Mouse (Mus musculus) ES-CJ7 (cell line): ENCODE measurements at regions not wholly inside any gene's neighbourhood (a gene's known extent, or its start where the extent isn't known, plus 50 kb on each side); places are given as distances from the start of the nearest gene placed in this dataset.
A peak's percentile ranks its signal among the peaks of the same experiment; 100 is the strongest.

Experiments used
- DNase-seq: peaks from one replicate; pipeline ENCODE4 v3.0.0; 2011; ENCODE audit warnings: low read depth, low spot score

DNA sequence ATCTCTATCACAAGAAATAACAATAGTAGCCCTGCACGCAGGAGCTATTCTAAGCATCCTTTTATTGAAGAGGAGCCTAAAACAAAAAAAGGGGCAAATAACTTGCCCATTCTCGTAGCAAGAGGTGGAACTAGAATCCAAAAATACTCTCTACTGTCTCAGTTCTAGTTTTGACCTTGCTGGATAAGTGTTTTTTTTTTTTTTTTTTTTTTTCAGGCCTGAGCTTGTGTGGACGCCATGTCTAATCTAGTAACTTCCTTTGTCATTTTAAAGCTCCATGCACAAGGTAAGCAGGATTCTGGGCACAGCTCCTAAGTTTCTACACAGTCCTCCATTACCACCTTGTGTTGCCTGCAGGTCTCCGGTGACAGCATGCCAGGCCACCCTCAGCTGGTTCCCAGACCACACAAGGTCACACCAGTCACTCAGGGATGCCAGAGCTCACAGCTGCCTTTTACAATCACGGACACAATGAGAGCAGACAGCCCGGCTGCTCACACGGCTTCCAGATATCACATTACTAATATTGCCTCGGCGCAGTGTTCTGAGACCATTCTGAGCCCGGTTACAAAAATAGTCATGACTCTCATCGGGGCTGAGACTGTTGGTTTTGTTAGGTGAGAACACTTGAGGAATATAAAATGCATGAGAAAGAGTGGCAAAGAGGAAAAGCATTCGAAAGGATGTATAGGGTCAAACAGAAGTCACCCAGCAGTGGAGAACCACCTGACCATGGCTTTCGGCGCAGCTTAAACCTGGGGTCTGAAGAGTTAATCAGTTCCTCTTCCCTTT, 124.7 kb upstream of the Tank start:
- DNase-seq = no peak

- DNase-seq = no peak
These were observed 125.8 kb upstream of the Tank start for GRCm38 (mm10) chr2:61452581-61452980.

DNA sequence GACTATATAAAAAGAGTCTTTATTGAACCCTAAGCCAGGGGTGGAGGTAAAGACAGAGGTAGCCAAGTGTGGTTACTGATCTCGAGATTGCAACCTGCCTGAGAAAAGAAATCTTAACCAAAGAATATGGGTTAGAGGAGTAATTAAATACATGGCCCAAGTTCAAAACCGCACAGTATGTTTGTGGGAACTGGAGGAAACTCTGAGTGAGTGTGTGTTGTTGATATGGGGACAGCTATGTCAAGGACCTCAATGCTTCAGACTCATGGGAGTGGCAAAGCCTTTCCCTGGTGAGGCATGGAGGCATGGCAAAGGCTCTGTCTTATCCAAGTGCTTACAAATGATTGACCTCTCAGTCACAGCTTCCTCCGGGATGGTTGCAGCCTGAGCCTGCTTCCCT, 127.7 kb upstream of the Tank start:
- DNase-seq = no peak

DNA sequence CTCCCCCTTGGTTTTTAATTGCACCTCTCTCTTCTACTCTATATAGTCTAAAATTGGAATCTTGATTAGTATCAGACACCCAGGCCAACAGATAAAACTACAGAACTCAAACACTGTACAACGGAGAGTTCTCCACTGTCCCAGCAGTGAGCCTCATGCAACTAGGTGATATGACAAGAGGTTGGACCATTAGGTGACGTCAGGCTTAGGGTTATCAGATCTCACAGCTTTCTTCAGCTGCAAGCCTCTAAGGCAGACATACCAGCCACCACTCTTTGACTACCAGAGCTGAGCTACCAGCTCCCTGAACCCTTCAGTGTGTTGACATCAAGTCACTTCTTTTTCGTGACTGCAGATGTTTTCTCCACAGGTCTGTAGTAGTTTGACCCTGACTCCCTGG, 141.8 kb upstream of the Tank start:
- no peak for DNase-seq

DNA sequence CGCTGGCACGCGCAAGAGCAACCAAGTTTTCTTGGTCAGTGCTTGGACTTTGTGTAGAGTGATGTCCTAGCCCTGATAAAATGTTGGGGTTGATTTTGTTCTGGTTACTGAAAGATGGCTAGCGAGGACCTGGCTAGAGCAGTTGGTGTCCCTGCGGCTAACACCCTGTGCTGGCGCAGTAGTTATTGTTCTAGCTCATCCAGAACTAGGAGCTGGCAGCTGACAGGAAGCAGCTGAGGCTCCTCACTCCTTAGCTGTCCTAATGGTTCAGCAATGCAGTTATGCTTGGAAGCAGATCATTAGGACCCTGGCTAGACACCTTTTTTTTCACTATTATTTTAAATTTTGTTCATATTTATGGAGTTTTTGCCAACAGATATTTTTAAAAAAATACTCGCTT, 170.5 kb upstream of the Tank start:
- DNase-seq = no peak

GRCm38 (mm10) chr2:61406104-61406751, 172.2 kb upstream of the Tank start:
- no peak for DNase-seq

DNA sequence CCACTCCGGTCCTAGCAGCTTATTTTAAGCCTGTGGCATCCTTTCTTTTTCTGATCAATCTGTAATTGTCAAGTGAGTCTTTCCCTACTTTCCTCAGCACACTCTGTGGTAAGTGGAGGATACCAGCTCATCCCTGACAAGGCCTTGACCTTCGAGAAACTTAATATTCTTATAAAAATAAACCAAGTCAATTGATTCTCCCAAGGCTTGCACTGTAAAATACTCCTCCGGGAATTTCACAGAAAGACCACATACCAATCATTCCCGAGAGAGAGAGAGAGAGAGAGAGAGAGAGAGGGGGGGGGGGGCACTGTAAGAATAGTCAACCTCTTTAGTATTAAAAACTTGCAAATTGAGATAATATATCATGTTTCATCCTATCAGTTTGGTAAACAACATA, 173.1 kb upstream of the Tank start:
- no peak for DNase-seq

DNA sequence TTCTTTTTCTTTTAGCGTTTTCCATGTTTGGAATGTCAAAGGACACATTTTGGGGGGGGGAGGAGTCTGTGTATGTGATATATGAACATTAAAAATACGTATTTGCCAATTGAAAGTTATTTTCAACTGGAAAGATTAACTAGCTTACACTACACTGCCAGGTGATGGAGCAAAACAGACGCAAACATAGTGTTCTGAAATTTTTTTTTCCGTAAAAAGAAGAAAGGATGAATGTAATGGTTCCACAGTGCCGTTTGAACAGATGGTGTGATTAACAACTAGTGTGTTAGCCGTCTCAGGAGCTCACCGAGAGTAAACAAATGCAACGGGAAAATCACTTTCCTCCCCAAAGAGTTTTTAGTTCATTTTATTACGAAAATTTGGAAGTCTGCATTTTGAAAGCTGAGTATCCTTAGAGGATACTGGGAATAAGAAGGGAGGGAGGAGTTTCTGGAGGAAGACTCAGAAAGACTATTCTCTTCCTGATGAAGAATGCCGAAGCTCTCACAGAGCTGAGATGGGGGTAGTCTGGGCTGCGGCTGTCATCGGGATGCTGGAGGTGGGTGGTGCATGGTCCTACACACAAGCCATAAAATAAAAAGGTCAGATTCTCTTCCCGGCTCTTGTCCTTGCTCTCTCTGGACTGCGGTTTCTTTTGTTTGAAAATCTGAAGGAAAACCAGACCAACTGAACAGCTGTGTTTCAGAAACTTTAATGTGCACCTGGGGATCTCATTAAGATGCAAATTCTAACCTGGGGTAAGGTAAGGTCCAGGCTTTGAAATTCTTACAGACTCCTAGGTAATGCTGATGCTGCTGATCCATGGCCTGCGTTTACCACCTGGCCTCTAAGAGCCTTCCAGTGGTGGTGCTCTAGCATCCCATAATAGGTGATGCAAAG, 175.5 kb upstream of the Tank start:
- DNase-seq = peak; percentile 83

- peak; percentile 90 for DNase-seq
These were observed 176.5 kb upstream of the Tank start for GRCm38 (mm10) chr2:61401636-61402587.

GRCm38 (mm10) chr2:61398633-61399032, 179.8 kb upstream of the Tank start:
- DNase-seq = no peak

DNA sequence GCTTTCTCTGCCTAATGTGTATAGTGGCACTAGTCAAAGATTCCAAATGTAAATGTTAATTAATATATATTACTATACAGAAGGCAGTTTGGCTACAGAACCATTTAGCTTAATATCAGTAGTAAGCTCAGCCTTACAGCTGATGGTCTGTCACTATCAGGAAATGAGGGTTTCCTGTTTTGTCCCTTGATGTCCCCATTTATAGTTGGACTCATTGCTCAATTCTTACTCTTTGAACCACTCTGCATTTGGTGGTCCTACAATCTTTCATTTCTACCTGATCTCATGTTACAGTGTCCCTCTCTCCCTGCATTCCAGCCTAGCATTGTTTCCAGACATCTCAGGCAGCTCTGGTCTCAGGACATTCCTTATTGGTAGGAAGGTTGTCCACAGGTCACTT, 188.8 kb upstream of the Tank start:
- no peak for DNase-seq

DNA sequence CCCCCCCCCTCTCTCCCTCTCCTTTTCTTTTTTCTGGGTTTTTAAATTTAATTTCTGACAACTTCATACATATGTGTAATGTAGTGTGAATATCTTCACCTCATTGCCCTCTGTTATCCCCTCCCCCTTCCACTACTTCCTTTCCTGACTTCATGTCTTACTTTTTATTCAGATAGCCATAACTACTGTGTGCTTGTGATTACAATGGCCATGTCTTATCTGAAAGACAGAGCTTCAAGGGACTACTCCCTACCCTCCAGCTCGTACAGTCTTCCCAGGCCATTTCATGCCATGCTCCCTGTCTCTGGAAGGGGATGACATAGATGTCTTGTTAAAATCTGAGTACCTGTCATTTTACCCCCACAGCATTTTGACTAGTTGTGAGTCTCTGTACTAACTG, 189.2 kb upstream of the Tank start:
- DNase-seq = no peak

DNA sequence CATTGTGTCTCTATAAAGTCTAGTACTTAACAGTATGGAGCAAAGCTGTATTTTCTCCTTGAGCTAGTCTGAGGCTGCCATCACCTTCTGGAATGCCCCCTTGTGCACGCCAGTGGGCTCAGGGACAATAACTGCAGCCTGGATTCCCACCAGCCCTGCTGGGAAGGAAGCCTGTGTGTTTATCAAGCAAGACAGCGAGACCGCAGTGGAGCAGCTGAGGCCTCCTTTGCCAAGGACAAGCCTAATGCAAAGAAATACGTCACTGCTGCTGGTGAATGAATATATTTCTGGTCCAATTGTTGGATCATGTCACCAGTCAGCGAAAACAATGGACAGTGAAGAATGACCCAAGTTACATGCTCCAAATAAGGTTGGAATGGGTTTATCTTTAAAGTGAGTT, 190.8 kb upstream of the Tank start:
- no peak for DNase-seq

GRCm38 (mm10) chr2:61386966-61387365, 191.4 kb upstream of the Tank start:
- no peak for DNase-seq

GRCm38 (mm10) chr2:61384467-61384866, 193.9 kb upstream of the Tank start:
- no peak for DNase-seq

DNA sequence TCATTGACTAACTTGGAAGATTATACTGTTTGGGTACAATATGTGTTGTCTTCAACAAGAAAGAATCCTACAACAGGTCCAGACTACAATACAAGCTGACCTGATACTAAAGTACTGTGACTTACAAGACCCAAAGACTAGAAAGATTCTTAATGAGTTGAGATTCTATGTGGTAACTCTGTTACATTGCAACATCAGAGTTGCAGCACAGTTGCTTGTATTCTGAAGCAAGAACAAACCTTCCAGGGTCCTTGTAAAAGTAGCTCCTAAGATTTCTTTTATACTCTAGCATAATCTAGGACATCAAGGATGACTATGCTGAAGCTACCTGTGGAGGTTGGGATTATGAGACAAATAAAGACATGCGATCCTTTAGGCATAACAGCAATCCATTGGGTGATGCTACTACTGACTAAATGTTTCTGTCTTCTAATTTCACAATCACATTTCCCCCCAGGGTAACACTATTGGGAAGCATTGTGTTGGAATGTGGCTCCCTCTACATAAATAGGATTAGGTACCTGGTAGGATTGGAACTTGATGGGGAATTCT, 194.6 kb upstream of the Tank start:
- no peak for DNase-seq

- DNase-seq = no peak
These were observed 199.3 kb upstream of the Tank start for GRCm38 (mm10) chr2:61379076-61379475.

GRCm38 (mm10) chr2:61378297-61378696, 200.1 kb upstream of the Tank start:
- no peak for DNase-seq

GRCm38 (mm10) chr2:61377756-61378155, 200.6 kb upstream of the Tank start:
- DNase-seq = no peak

DNA sequence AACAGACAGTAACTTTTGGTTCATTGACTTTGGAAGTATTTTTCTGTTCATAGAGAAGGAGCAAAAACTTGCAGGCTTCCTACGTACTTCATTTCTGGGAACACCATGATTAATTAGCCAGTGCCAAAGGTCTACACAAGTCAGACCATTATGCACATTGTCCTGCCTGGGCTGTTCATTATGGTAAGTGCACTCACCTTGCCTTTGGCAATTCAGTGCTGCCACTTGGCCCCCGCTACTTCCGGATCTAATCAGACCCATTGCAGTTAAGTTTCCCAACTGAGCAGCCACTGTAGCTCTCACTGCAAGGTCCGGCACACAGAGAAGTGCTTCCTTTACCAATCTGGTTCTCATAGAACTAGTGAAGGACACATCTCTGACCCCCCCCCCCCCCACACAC, 215.8 kb upstream of the Tank start:
- DNase-seq = no peak

- DNase-seq = no peak
These were observed 217.0 kb upstream of the Tank start for GRCm38 (mm10) chr2:61361394-61361793.
